Mouse (Mus musculus): Measurements from ENCODE around the gene Olfr572.

DNA sequence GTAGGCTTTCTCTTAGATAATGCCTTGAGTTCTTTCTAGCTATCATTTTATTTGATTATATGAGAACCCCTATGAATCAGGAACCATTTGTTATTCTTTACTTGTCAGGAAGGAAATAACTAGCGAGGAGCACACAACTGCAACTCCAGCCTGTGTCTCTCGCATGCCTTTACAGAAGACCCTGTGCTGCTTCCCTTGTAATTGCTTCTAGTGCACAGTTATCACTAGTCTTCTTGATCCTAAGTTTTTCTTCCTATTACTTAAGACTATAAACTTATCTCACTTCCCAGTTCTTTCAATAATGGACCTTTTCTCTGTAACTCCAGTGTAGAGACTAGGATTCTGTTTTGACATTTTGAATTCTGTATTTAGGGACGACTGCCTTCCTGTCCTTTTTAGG lies 33.9 kb downstream of the Olfr572 start:
- no peak for TF ChIP-seq POLR2A (IDR thresholded peaks at IDR 0.05; ENCODE audit: borderline replicate concordance, insufficient read depth, low read length)
- TF ChIP-seq CTCF (IDR thresholded peaks at IDR 0.05; ENCODE audit: borderline replicate concordance, insufficient read depth, low read depth, low read length): no peak

Data from cerebellum, adult 2 months (tissue).